Mouse (Mus musculus) stomach, embryonic 16.5 days (tissue): ENCODE data around the gene Tmem132b. TPM values are rescaled to one million over a fixed set of nuclear protein-coding genes. Genes with fewer than 3 reads are reported as not detected.

Source experiments
- ATAC-seq: fragments of 200-750 bp; cut with Nextera tagmentation; 2 replicates; pipeline ENCODE4 v1.8.0; 2017; ENCODE audit warnings: moderate number of reproducible peaks, moderate TSS enrichment; ENCODE audit not compliant: insufficient read depth, low FRiP score
- H3K27ac ChIP-seq: fragments of 300-500 bp; sonication (generic); 2 replicates; pipeline ENCODE4 v1.5.1; 2014; ENCODE audit warnings: low read length
- H3K27me3 ChIP-seq: fragments of 300-500 bp; sonication (generic); 2 replicates; pipeline ENCODE4 v1.6.1; 2014; ENCODE audit warnings: low read length, control low read depth, mixed read lengths; ENCODE audit not compliant: control insufficient read depth, insufficient read depth
- H3K36me3 ChIP-seq: fragments of 300-500 bp; sonication (generic); 2 replicates; pipeline ENCODE4 v1.6.1; 2014; ENCODE audit warnings: low read length; ENCODE audit not compliant: control insufficient read depth, insufficient read depth
- H3K4me1 ChIP-seq: fragments of 300-500 bp; sonication (generic); 2 replicates; pipeline ENCODE4 v1.6.1; 2014; ENCODE audit warnings: low read length, control low read depth, mixed read lengths; ENCODE audit not compliant: control insufficient read depth, insufficient read depth
- H3K4me2 ChIP-seq: fragments of 300-500 bp; sonication (generic); 2 replicates; pipeline ENCODE4 v1.6.1; 2014; ENCODE audit warnings: low read depth, low read length, mixed read lengths
- H3K4me3 ChIP-seq: fragments of 300-500 bp; sonication (generic); replicated peaks from 2 replicates; pipeline ENCODE4 v1.5.1; 2014; ENCODE audit warnings: mild to moderate bottlenecking, low read length
- H3K9ac ChIP-seq: fragments of 300-500 bp; sonication (generic); 2 replicates; pipeline ENCODE4 v1.6.1; 2014; ENCODE audit warnings: low read length
- H3K9me3 ChIP-seq: fragments of 300-500 bp; sonication (generic); replicated peaks from 2 replicates; pipeline ENCODE4 v1.6.1; 2016; ENCODE audit warnings: low read length, control low read depth; ENCODE audit not compliant: control insufficient read depth
- WGBS: fragments of 180-500 bp; shearing (Covaris S2); extraction: QIAGEN DNeasy Blood & Tissue Kit; methylation state at CpG from one replicate; pipeline ENCODE4 v1.1.7; 2014; 5-methylcytosine and 5-hydroxymethylcytosine counted together
- polyA plus RNA-seq: library from polyadenylated mRNA; unstranded; fragments of >200 nt; fragmentation: Nextera tagmentation; extraction: Ambion mirVana; gene quantifications from 2 replicates; pipeline ENCODE4 v1.2.1, GENCODE M21; 2015

The Tmem132b gene
- polyA plus RNA-seq, 1 experiment from 2014 or later: 0.26 TPM

GRCm38 (mm10) chr5:125829342-125829741, 297.8 kb downstream of the Tmem132b start:
- H3K9ac ChIP-seq: no peak overlapping the region
- H3K27ac ChIP-seq: no peak overlapping the region
- 81% methylated on average over 3 of the region's 3 CpGs for WGBS
- no peaks in the 10 kb centered on the region for H3K27me3 ChIP-seq
- H3K36me3 ChIP-seq: no peaks in the 10 kb centered on the region
- no peak for ATAC-seq
- H3K4me3 ChIP-seq: no peak overlapping the region
- H3K4me2 ChIP-seq: no peak overlapping the region
- no peaks in the 10 kb centered on the region for H3K4me1 ChIP-seq
- no peaks in the 10 kb centered on the region for H3K9me3 ChIP-seq

GRCm38 (mm10) chr5:125835890-125836289, 304.3 kb downstream of the Tmem132b start:
- Histone ChIP-seq H3K4me2 (no peak overlapping the region), H3K4me1 (no peaks in the 10 kb centered on the region), H3K27ac (no peak overlapping the region), H3K9me3 (no peaks in the 10 kb centered on the region), H3K36me3 (no peaks in the 10 kb centered on the region), H3K9ac (no peak overlapping the region), H3K27me3 (no peaks in the 10 kb centered on the region), H3K4me3 (no peak overlapping the region)
- no peak for ATAC-seq
- WGBS: 81% methylated on average over 1 of the region's 1 CpGs

GRCm38 (mm10) chr5:125836761-125837160, 305.2 kb downstream of the Tmem132b start:
- Histone ChIP-seq H3K36me3 (no peaks in the 10 kb centered on the region), H3K4me2 (no peak overlapping the region), H3K4me3 (no peak overlapping the region), H3K27ac (no peak overlapping the region), H3K4me1 (no peaks in the 10 kb centered on the region), H3K9ac (no peak overlapping the region), H3K9me3 (no peaks in the 10 kb centered on the region), H3K27me3 (no peaks in the 10 kb centered on the region)
- no peak for ATAC-seq
- 80% methylated on average over 5 of the region's 5 CpGs for WGBS

Other genes starting within 250 kb of the Tmem132b start
- 60.6 and 61.4 TPM in 2 replicates for gene Scarb1, start 190.7 kb upstream of the Tmem132b start, polyA plus RNA-seq
- 0.32 and 0.37 TPM in 2 replicates for gene Gm10382, start 142.5 kb upstream of the Tmem132b start, polyA plus RNA-seq
- gene Ubc, start 141.6 kb upstream of the Tmem132b start, polyA plus RNA-seq: 1,047 and 1,111 TPM in 2 replicates
- 8.4 and 10.8 TPM in 2 replicates for gene Dhx37, start 97.7 kb upstream of the Tmem132b start, polyA plus RNA-seq
- gene Bri3bp, start 90.2 kb upstream of the Tmem132b start, polyA plus RNA-seq: 27.7 and 31.8 TPM in 2 replicates
- 75.4 and 79.3 TPM in 2 replicates for gene Aacs, start 56.0 kb upstream of the Tmem132b start, polyA plus RNA-seq